Mouse (Mus musculus): ENCODE results near the gene Cdk1.
"Not testable (repeated sequence)": the region's sequence is repeated elsewhere in the genome, so short reads cannot be mapped to it uniquely, and the experiment has no call there.

Gene Cdk1

DNA sequence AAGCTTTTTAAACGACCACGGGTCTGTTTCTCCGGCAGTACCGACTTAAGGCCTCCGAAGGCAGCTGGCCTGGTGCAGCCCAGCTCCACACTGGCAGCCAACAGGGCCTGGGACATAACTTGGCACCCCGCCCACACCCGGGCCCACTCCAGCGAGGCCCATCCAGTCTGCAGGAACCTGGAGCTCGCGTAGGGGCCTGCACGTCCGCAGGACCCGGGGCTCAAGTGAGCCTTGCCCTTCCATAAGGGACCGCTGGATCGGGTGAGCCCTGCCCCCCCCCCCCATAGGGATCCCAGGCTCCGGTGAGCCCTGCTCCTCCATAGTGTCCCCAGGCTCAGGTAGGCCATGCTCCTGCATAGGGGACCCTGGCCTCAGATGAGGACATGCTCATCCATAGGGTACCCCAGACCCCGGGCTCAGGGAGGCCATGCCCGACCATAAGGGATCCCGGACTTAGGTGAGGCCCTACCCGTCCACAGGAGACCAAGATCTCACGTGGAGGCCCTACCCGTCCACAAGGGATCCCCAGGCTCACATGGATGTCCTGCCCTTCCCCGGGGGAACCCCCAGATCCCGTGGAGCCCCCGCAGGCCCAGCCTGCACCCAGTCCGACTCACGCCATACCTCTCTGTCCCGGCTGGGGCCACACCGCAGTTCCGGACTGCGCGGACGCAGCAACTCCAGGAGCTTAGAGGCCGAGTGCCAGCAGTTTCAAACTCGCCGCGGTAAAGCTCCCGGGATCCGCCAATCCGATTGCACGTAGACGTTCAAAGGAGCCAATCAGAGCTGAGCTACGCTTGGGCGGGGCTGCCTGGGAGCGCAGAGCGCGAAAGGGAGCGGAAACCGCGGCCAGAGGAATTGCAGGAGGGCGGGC, at the start of gene Cdk1:
Gene Cdk1, minus strand, starts transcription at position 727 of the 874 bp plus-strand sequence.
- DNase-seq, result peak; percentile 91

DNA sequence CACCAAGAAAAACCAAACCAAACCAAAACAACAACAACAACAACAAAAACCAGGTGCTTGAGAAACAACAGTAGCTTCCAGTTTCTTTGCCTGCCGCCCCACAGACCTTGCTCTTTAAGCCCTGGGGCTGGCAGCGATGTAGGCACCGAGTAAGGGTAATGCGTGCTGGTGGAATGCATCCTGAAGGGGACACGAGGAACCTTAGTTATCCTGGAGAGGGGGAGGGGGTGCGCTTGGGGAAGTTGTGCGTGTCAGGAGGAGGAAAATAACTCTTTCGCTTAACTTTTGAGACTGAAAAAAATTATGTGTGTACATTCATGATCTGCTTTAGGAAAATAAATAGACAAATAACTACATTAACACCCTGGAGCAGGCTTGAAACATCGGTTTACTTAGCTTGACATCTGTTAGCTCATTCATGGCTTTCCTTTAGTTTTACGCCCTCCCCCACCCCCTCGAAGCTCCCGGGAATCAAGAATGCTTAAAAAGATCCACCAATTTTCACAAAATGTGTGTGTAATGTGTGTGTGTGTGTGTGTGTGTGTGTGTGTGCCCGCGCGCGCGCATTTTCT, 47.2 kb upstream of the Cdk1 start:
- no peak for DNase-seq

DNA sequence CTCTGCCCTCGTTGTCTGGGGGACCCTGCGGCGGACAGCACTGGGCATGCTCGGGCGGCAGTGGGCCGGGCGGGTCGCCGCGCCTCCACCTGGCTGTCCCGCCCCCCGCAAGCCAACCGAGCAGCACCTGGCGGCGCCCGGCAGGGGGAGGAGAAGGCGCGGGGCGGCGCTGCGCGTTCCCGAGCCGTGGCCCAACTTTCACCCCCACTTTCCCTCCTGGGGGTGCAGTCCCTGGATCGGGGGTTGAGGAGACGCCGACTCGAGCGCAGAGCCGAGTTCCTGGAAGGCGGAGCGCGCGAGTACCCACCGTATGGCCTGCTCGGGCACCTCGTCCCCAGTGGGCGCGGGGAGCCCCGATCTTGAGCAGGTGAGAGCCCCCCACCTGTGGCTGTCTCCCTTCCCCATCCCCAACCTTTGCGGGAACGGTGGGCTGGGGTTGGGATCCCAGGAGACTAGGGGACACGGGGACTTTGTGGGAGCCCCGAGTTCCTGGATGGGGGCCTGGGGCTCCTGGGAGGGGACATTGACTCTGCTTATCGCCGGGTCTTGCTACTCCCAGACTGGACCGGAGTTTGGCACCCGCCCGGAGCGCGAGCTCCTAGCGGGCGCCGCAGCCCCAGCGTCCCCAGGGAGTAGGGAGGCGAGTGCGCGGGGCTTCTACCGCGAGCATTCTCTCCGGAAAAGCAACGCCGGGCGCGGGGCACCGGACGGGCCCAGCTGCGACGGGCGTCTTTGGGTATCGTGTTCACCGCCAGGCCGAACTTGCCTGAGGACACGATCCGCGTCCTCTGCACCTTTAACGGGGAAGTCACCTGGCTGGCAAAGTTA, 46.2 kb upstream of the Cdk1 start, which contains the start of gene Ank3:
Gene Ank3, plus strand, starts transcription at position 11 of the 828 bp plus-strand sequence.
- no peak for DNase-seq

DNA sequence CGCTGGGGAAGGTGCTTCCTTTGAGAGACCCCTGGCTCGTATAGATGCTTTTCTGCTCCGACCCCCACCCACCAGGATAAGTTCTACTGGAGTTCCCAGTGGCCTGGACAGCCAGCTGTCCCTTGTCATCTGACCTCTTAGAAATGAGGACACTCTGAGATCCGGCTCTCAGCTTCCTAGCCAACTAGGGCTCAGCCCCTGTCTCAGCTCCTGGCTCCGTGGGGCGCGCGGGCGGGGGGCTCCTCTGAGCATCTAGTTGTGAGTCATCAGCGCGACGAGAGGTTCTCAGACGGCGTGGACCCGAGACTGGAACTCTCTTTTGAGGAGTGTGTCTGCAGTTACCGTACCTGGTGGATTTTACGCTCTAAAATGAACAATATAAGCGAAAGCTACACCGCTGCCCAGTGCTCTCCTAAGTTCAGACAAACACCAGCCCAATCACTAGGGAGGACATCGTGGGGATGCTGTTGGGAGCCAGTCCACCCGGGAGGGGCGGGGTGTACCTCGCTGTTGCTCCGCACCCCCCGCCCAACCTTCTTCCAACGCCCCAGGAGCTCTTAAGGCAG, 45.5 kb upstream of the Cdk1 start:
- no peak for DNase-seq

DNA sequence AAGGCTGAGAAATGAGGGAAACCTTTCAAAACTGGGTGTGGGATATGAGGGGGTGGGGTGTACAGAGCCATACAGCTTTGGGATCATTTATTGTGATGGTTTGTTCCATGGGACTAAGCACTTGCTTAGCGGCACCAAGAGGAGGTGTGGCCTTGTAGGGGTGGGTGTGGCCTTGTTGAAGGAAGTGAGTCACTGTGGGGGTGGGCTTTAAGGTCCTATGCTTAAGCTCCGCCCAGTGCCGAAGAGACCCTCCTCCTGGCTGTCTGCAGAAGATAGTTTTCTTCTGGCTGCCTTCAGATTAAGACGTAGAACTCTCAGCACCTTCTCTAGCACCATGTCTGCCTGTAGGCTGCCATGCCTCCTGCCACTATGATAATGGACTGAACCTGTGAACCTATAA, 36.8 kb upstream of the Cdk1 start:
- no peak for DNase-seq

DNA sequence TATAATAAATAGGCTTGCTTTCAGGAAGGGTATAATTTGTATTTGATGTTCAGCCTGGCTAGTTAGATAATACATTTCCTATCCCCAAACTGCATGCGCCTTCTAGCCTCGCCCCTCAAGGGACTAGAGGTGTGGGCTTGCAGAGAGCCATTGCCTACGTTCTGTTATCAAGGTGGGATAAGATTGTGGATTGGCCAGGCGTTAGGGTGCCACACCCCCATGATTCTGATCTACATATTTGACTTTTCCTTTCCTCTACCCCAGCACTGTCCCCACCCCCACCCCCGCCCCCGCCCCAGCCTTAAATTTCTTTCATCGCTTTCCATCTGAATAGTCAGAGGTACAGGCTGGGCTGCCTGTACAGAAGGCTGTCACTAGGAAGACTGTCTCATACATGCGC, 34.0 kb upstream of the Cdk1 start:
- no peak for DNase-seq

DNA sequence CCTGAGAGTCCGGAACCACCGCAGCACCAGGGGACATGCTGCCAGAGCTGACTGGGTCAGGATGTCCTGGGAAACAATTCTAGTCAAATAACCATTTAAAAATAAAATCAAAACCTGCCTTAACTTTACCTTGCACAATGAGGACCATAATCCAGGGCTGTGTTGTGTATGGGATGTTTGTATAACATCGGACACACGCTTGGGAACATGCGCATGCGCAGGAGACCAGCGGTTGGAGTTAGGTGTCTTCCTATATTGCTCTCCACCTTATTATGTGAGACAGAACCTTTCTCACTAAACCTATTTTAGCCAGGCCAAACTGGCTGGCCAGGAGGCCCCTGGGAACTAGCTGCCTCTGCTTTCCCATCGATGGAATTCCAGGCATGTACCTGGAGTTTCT, 32.4 kb upstream of the Cdk1 start:
- no peak for DNase-seq

DNA sequence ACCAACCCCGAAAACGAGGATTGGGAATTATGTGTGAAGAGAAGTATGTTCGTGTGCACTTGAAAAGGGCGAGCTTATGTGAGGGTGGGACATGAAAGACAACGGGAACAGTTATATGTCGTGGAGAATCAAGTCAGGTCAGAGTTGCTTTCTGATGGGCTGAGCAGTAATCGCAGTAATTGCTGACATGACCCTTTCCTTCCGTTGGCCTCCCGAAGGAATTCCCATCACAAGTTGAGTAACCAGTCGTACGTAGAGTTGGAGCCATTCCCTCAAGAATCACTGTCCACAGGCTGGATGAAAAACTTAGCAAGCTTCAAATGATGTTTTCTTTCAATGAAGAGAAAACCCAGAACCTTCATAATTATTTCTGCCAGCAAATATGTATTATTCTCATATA, 31.9 kb upstream of the Cdk1 start:
- no peak for DNase-seq

DNA sequence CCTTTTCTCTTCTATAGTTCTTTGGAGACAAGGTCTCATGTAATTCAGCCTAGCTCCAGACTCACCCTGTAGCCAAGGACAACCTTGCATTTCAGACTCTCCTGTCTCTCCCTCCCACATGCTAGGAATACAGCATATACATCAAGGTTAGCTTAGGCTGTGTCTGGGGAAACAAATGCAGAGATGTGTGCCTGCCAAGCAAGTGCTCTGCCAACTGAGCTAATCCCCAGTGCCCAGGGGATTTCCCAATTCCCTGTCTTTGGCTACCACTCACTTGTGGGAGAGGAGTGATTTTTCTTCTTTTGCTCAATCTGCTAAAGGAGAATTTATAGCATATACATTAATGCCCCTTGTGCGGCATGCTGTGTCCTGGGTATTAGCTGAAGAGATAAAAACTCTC, 30.4 kb upstream of the Cdk1 start:
- DNase-seq, result no peak

DNA sequence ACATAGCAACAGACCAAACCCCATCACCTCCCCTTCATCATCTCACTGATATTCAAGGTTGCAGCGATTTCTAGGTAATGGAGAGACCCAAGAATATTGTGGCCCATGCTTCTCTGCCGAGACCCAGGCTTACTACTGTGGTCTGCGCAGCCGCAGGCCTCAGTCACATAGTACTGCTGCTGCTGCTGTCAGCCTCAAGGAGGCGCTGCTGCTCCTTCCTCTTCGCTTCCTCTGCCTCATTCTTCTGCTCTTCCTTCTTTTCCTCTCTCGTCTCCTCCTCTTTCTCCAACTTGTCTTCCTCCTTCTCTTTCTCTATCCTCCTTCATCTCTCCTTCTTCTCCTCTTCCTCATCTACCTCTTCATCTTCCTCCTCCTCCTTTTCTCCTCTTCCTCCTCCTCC, 22.4 kb upstream of the Cdk1 start:
- no peak for DNase-seq

DNA sequence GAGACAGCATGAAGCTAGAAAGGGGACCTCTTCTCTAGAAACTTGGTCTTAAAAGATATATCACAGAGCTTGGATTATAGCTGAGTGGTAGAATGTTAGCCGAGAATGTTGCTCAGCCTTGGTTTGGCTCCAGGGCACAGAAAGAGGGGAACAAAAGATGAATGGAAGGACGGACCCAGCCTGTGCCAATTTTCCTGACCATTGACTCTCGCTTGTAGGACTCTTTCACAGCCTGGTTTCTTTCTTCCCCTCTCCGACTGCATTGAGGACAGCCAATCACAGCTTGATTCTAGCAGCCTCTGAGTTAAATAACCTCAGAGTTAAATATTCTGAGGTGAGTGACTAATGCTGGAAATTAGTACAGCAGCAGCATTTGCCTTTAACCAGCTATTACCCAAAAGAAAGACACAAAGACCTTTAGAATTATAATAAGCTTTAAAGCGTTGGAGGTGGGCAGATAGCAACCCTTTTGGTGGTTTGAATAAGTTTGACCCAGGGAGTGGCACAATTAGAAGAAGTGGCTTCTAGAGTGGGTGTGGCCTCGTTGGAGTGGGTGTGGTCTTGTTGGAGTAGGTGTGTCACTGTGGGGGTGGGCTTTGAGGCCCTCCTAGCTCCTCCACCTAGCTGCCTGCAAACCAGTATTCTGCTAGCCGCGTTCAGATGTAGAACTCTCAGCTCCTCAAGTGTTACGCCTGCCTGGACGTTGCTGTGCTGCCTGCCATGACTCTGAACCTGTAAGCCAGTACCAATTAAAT, 21.2 kb upstream of the Cdk1 start:
- no peak for DNase-seq

DNA sequence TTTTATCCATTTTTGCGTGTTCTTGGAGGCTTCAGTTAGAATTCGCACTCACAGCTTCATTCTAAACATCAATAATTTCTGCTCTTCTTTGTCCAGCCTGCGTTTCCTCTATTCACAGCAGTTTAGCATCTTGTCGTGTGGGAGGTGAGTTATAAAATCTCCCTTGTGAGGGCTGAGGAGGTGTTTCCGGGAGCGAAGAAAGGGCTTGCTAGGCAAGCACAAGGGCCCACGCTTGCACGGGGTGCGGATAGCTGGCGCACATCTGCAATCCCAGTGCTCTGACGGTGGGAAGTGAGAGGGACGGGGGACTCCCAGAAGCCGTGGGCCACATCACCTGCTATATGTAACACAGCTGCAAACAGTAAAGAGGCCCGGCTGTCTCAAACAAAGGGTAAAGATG, 19.3 kb upstream of the Cdk1 start:
- DNase-seq, result no peak

DNA sequence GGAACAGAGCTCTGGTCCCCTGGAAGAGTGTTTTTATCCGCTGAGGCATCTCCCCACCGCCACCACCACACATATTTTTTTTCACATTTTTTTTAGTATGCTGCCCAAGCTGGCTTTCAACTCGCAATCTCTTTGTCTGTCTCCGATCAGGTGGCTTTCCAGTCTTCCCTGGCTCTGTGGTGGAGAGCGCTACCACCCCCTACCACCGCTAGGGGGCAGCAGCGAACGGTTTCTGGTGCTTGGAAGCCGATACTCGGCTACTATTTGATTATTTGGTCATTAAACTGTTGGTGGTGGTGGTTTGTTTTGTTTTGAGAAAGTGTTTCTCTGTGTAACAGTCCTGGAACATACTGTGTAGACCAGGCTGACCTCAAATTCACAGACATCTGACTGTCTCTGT, 18.7 kb upstream of the Cdk1 start:
- DNase-seq, result no peak

DNA sequence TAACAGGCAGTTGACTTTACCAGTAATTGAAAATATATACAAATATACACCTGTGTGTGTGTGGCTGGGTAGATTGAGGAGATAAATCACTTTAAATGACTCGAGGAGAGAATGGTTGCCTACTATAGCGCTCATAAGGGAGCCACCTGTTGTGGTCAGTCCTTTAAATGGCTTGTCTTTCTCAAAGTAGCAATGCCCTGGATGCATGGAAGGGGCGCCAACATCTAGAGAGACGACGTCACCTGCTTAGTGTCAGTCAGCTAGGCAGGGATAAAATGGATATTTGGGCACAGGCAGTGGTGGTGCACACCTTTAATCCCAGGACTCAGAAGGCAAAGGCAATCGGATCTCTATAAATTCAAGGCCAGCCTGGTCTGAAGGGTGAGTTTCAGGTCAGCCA, 16.6 kb upstream of the Cdk1 start:
- DNase-seq, result no peak

DNA sequence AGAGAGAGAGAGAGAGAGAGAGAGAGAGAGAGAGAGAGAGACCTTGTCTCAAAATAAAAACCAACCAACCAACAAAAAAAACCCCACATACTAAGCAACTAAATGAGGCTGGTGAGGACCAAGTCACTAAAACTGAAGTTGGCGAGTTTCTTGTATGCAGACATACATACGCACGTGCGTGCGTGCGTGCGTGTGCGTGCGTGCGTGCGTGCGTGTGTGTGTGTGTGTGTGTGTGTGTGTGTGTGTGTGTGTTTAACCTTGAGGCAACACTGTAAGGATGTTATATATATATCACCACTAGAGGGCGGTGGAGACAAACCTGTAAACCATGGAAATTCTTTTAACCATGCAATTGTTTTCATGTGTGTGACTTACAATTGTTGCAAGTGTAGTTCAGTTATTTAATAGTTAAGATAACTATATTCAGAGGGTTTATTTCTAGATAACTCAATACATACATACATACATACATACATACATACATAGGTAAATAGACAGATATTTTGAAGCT, 14.2 kb upstream of the Cdk1 start:
- DNase-seq, result no peak

DNA sequence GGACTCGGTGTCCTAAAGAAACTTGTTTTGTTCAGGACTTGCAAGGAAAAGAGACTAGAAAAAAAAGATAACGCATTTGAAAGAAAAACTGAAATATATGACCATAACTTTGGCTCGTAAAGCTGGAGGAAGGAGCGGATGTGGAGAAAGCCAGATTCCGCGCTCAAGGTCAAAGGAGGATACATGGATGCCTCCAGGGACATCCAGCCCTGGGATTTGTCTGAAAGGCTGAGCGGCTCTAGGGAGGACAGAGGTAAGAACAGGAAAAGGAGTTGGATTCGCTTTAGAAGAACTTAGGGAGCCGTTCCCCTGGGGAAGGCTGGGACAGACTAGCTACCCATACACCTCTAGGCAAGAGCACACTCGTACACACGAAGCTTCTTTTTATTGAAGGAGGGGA, 13.5 kb upstream of the Cdk1 start:
- DNase-seq, result no peak

DNA sequence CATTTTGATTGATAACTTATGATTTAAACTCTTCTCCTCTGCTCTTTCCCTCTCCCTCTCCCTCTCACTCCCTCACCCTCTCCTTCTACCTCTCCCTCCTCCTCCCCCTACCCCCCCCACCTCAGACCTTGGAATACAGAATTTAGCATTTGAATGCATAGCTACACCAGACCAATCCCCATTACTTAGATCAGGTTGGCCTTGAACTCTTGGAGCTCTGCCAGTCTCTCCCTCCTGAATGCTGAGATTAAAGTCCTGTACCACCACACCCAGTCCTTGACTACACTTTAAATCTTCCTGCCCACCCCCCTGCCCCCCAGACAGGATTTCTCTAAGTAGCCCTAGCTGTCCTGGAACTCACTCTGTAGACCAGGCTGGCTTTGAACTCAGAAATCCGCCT, 6.9 kb upstream of the Cdk1 start:
- no peak for DNase-seq

DNA sequence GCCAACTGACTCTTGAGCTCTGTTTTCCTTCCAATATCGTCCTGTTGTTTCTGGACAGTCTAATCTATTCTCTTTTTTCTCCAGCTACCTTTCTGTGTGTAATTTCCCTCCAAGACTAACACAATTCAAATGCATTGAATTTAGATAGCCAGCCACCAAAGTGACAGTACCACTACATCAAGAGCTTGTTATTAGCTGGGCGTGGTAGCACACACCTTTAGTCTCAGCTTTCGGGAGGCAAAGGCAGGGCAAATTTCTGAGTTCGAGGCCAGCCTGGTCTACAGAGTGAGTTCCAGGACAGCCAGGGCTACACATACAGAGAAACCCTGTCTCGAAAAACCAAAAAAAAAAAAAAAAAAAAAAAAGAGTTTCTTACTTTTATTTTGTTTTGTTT, 345 bp upstream of the Cdk1 start:
- not testable (repeated sequence) for DNase-seq

DNA sequence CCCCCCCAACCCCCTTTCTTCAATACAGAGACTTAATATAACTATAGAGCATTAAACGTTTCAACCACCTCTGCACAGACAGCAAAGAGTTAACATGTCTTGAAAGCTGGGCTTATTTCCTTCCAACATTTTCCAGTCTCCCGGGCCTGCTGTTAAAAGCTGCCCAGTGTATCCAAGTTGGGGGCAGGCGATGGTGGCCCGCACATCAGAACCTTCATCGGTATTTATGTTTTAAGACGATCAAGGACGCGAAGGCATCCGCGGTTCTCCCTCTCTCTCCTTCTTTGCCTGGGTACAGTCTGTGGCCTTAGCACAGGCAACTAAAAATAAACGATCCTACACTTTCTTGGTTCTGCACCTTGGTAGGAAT, 911 bp downstream of the Cdk1 start:
- DNase-seq, result no peak

DNA sequence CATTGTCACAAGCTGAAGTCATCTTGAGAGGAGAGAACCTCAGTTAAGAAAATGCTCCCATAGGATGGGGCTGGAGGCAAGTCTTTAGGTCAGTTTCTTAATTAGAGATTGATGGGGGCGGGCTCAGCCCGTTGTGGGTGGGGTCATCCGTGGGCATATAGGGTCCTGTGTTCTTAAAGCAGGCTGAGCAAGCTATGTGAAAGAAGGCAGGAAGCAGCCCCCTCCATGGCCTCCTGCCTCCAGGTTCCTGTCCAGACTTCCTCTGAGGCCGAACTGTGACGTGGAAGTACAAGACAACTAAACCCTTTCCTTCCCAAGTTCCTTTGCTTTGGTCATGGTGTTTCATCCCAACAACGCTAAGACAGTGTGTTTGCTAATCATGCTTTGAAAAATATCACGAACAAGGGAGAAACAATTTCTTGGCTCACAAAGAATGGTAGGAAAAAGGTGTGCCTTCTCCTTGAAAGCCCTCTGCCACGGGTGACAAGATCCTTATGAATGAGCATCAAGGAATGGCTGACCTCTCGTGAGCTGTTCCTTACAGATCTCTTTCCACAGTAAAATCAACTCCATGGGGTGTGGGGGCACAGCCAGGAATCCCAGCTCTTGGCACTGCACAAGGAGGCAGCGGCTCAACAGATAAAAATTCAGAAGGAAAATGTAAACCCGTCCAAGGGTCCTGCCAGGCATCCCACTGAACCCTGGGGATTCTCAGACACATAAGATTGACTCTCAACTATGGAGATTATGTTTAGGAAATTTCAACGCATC, 1.5 kb downstream of the Cdk1 start:
- DNase-seq, result no peak

DNA sequence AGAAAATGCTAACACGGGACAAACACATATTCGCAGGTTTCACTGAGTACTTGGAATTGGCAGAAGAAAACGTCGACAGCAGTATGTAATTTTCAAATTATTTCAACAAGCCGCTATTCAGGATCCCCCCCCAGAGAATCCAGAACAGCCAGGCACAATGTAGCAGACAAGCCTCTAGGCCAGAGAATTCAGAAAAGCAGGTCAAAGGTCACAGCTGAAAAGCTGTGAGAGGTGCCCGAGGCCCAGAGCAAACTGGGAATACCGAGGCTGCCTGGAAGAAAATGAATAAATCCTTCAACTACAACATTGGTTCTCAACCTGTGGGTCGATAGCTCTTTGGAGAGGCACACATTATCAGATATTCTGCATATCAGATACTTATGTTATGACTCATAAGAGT, 4.5 kb downstream of the Cdk1 start:
- no peak for DNase-seq

DNA sequence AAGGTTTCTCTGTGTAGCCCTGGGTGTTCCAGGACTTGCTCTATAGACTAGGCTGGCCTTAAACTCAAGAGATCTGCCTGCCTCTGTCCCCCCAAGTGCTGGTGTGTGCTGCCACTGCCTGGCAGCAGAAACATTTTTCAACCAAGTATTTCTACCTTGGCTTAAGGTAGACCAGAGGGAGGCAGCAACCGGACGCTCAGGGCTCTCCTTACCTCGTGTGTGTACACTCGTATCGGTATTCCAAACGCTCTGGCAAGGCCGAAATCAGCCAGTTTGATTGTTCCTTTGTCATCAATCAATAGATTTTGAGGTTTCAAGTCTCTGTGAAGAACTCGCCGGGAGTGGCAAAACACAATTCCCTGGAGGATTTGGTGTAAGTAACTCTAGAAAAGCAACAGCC, 10.4 kb downstream of the Cdk1 start:
- DNase-seq, result no peak

Measured in layer of hippocampus, adult 9-11 months (tissue).